Mouse (Mus musculus) liver, embryonic 14.5 days (tissue): Measurements from ENCODE around the gene Atp1a2. TPM values are rescaled to one million over a fixed set of nuclear protein-coding genes. Genes with fewer than 3 reads are reported as not detected.

ENCODE experiments used
- ATAC-seq: fragments of 200-750 bp; cut with Nextera tagmentation; 2 replicates; pipeline ENCODE4 v1.8.0; 2017; ENCODE audit warnings: moderate number of reproducible peaks, mild to moderate bottlenecking, moderate library complexity; ENCODE audit not compliant: insufficient read depth
- DNase-seq, 3 experiments: peaks; one replicate each; pipeline ENCODE4 v3.0.0-alpha.2; 2012 to 2013; ENCODE audit warnings: low read depth in 3 of 3, low spot score in 3 of 3
- H3K27ac ChIP-seq: fragments of 300-500 bp; sonication (generic); 2 replicates; pipeline ENCODE4 v1.5.1; 2014; ENCODE audit warnings: moderate library complexity, mild to moderate bottlenecking, control low read depth, inconsistent platforms
- H3K27me3 ChIP-seq: fragments of 300-500 bp; sonication (generic); 2 replicates; pipeline ENCODE4 v1.6.1; 2014; ENCODE audit warnings: mild to moderate bottlenecking, low read length, moderate library complexity; ENCODE audit not compliant: control insufficient read depth, insufficient read depth
- H3K36me3 ChIP-seq: fragments of 300-500 bp; sonication (generic); replicated peaks from 2 replicates; pipeline ENCODE4 v1.6.1; 2014; ENCODE audit warnings: low read depth; ENCODE audit not compliant: control insufficient read depth, insufficient read depth
- H3K4me1 ChIP-seq, 2 experiments: fragments of 200-500 bp in 1 of 2; fragments of 300-500 bp in 1 of 2; sonication (generic) in 1 of 2; replicated peaks; 2 replicates each; pipeline ENCODE4 v1.6.1; 2012 to 2014; ENCODE audit warnings: antibody characterized with exemption in 1 of 2, inconsistent platforms in 1 of 2, low read length in 1 of 2; ENCODE audit not compliant: control insufficient read depth in 2 of 2, insufficient read depth in 2 of 2
- H3K4me2 ChIP-seq: fragments of 300-500 bp; sonication (generic); 2 replicates; pipeline ENCODE4 v1.6.1; 2014; ENCODE audit warnings: low read depth, mild to moderate bottlenecking, control low read depth, moderate library complexity
- H3K4me3 ChIP-seq, 2 experiments: fragments of 200-500 bp in 1 of 2; fragments of 300-500 bp in 1 of 2; sonication (generic) in 1 of 2; 2 replicates each; pipeline ENCODE4 v1.5.1; 2012 to 2014; ENCODE audit warnings: low read depth in 2 of 2, low read length in 2 of 2, mild to moderate bottlenecking in 2 of 2, control low read depth in 1 of 2, inconsistent platforms in 1 of 2, moderate library complexity in 1 of 2; ENCODE audit not compliant: insufficient read depth in 1 of 2
- H3K9ac ChIP-seq: fragments of 300-500 bp; sonication (generic); replicated peaks from 2 replicates; pipeline ENCODE4 v1.6.1; 2014; ENCODE audit warnings: mild to moderate bottlenecking, control low read depth, moderate library complexity
- H3K9me3 ChIP-seq: fragments of 300-500 bp; sonication (generic); 2 replicates; pipeline ENCODE4 v1.6.1; 2016; ENCODE audit warnings: low read length, mixed read lengths; ENCODE audit not compliant: control insufficient read depth
- CTCF ChIP-seq: IDR thresholded peaks from 2 replicates; pipeline ENCODE4 v1.5.1; 2016; ENCODE audit warnings: antibody characterized with exemption, low read depth, control low read depth
- EP300 ChIP-seq: IDR thresholded peaks from 2 replicates; pipeline ENCODE4 v1.6.1; 2016; ENCODE audit warnings: antibody characterized with exemption, low read depth
- WGBS: fragments of 180-500 bp; shearing (Covaris S2); extraction: QIAGEN DNeasy Blood & Tissue Kit; methylation state at CpG from one replicate; pipeline ENCODE4 v1.1.7; 2014; ENCODE audit not compliant: insufficient replicate concordance; 5-methylcytosine and 5-hydroxymethylcytosine counted together
- polyA plus RNA-seq, 2 experiments: library from polyadenylated mRNA; depleted of rRNA in 1 of 2; stranded (reverse) in 1 of 2; unstranded in 1 of 2; fragments of >200 nt; fragmentation: Nextera tagmentation in 1 of 2; extraction: Ambion mirVana in 1 of 2; gene quantifications; 2 replicates each; pipeline versions ENCODE4 v1.2.1 to v1.2.3; 2012 to 2014

The Atp1a2 gene
- polyA plus RNA-seq, 2 experiments, result 0.01 to 0.10 TPM

GRCm38 (mm10) chr1:172305635-172306034 lies 7.8 kb upstream of the Atp1a2 start:
- DNase-seq, result no peak
- 35% methylated on average over 3 of the region's 3 CpGs for WGBS
- no peak overlapping the region for H3K27ac ChIP-seq

GRCm38 (mm10) chr1:172305153-172305552 lies 7.3 kb upstream of the Atp1a2 start:
- H3K4me3 ChIP-seq, result no peak overlapping the region
- DNase-seq (no peak), ATAC-seq (no peak)
- WGBS, result 48% methylated on average over 2 of the region's 2 CpGs
- no peaks in the 10 kb centered on the region for H3K36me3 ChIP-seq
- H3K9ac ChIP-seq, result no peak overlapping the region
- no peaks in the 10 kb centered on the region; the same call in 1 of the 2 replicates for H3K27me3 ChIP-seq
- H3K4me1 ChIP-seq, result peaks cover 5 to 38% of the 10 kb centered on the region in 2 experiments
- H3K4me2 ChIP-seq, result no peak overlapping the region
- no peak for TF ChIP-seq EP300
- no peak for TF ChIP-seq CTCF
- H3K9me3 ChIP-seq, result no peaks in the 10 kb centered on the region
- no peak overlapping the region for H3K27ac ChIP-seq

More at GRCm38 (mm10) chr1:172305635-172306034, 7.8 kb upstream of the Atp1a2 start:
- Histone ChIP-seq H3K4me3 (no peak overlapping the region), H3K4me2 (no peak overlapping the region), H3K4me1 (peaks cover 5 to 43% of the 10 kb centered on the region in 2 experiments), H3K27me3 (no peaks in the 10 kb centered on the region; the same call in 1 of the 2 replicates), H3K9ac (no peak overlapping the region), H3K9me3 (no peaks in the 10 kb centered on the region), H3K36me3 (no peaks in the 10 kb centered on the region)
- ATAC-seq, result no peak
- TF ChIP-seq EP300 (no peak), CTCF (peak; percentile 65)

- Histone ChIP-seq H3K4me3 (no peak overlapping the region), H3K4me1 (peaks cover 5 to 32% of the 10 kb centered on the region in 2 experiments), H3K27ac (no peak overlapping the region), H3K4me2 (no peak overlapping the region), H3K9me3 (no peaks in the 10 kb centered on the region), H3K27me3 (no peaks in the 10 kb centered on the region; the same call in 1 of the 2 replicates), H3K9ac (no peak overlapping the region), H3K36me3 (no peaks in the 10 kb centered on the region)
- TF ChIP-seq EP300 (peak; percentile 47; the same call in 1 of the 2 replicates), CTCF (no peak)
- no peak for DNase-seq
- WGBS, result 16% methylated on average over 6 of the region's 6 CpGs
- peak; percentile 77 for ATAC-seq
These were observed 6.6 kb upstream of the Atp1a2 start for GRCm38 (mm10) chr1:172304443-172304842.

GRCm38 (mm10) chr1:172302851-172303250 lies 5.0 kb upstream of the Atp1a2 start:
- Histone ChIP-seq H3K9ac (no peak overlapping the region), H3K4me2 (no peak overlapping the region), H3K9me3 (no peaks in the 10 kb centered on the region), H3K4me1 (peaks cover 5 to 30% of the 10 kb centered on the region in 2 experiments), H3K27me3 (peaks cover under 1% of the 10 kb centered on the region; the same call in 1 of the 2 replicates), H3K36me3 (no peaks in the 10 kb centered on the region), H3K4me3 (no peak overlapping the region), H3K27ac (no peak overlapping the region)
- TF ChIP-seq EP300, result no peak
- TF ChIP-seq CTCF, result no peak
- ATAC-seq (no peak), DNase-seq (no peak)
- 19% methylated on average over 6 of the region's 6 CpGs for WGBS

GRCm38 (mm10) chr1:172302311-172302710 lies 4.4 kb upstream of the Atp1a2 start:
- Histone ChIP-seq H3K9me3 (no peaks in the 10 kb centered on the region), H3K36me3 (no peaks in the 10 kb centered on the region), H3K27ac (no peak overlapping the region), H3K27me3 (peaks cover 3% of the 10 kb centered on the region; the same call in 1 of the 2 replicates), H3K4me2 (no peak overlapping the region), H3K9ac (no peak overlapping the region), H3K4me3 (no peak overlapping the region), H3K4me1 (peaks cover 5 to 30% of the 10 kb centered on the region in 2 experiments)
- DNase-seq (no peak), ATAC-seq (no peak)
- no peak for TF ChIP-seq CTCF
- TF ChIP-seq EP300, result no peak
- 29% methylated on average over 3 of the region's 3 CpGs for WGBS
